8 mouse cellular contexts compared by ENCODE assay signal in the genomic region with DNA sequence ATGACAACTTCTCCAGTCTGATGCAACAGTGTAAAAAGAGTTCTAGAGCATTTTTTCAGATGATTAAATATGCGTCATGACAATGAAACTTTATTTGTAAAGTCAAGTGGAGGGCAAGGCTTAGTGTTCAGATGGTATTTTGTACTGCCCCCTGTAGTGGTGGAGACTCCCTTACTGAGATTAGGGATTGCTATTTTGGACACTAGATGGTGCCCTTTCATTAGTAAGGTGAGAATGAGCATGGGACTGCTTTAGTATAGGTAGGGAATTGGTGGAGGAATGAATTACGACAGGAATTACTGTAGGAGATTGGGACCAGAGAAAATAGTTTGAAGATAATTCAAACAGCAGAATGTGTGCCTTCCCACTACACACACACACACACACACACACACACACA.
DNase-seq lines count a peak whose midpoint lies in the region; ATAC-seq lines count a peak whose summit lies in the region.

No protein-coding gene starts in this region.

- ATAC-seq in megakaryocyte-erythroid progenitor cell, adult 5-6 weeks (replicated peaks; ENCODE audit: low FRiP score, low TSS enrichment, poor library complexity, severe bottlenecking): no peak
- no peak for ATAC-seq in granulocyte monocyte progenitor cell, adult 5-6 weeks (replicated peaks; ENCODE audit: poor library complexity, severe bottlenecking)

- DNase-seq in adrenal gland, postnatal 10 days: peak; percentile 7
- DNase-seq in adrenal gland, postnatal 4 days (ENCODE audit: low spot score in 2 of 2): no peak
- DNase-seq in left cerebral cortex, adult 9 months (ENCODE audit: low spot score in 2 of 2): peak; percentile 3 to 46
- DNase-seq in left cerebral cortex, postnatal 4 days: no peak
- peak; percentile 73 for DNase-seq in embryo, embryonic 10.5 days (ENCODE audit: low spot score)
- peak; percentile 41 for DNase-seq in lung, postnatal 25 days (ENCODE audit: low spot score)

- intact Hi-C loops in left cerebral cortex, postnatal 4 days (cut with DNase I): loop anchor here (10.0 kb wide), 1 partner anchor 1185 kb away; no protein-coding TSS in a partner anchor

Comparison
In these comparisons a context has a peak if more than half of its experiments do, and no peak if none do; other contexts are left out.
1. DNase-seq: peak in adrenal gland, postnatal 10 days (single experiment), left cerebral cortex, adult 9 months (2 of 2), embryo, embryonic 10.5 days (single experiment) and lung, postnatal 25 days (single experiment); none in adrenal gland, postnatal 4 days (0 of 2) and left cerebral cortex, postnatal 4 days (single experiment).